Mouse (Mus musculus): Measurements from ENCODE around the gene Gm49369. TPM values are rescaled to one million over a fixed set of nuclear protein-coding genes. Genes with fewer than 3 reads are reported as not detected.

Gm49369 gene
- polyA plus RNA-seq, 1 experiment from 2014 or later = not detected

DNA sequence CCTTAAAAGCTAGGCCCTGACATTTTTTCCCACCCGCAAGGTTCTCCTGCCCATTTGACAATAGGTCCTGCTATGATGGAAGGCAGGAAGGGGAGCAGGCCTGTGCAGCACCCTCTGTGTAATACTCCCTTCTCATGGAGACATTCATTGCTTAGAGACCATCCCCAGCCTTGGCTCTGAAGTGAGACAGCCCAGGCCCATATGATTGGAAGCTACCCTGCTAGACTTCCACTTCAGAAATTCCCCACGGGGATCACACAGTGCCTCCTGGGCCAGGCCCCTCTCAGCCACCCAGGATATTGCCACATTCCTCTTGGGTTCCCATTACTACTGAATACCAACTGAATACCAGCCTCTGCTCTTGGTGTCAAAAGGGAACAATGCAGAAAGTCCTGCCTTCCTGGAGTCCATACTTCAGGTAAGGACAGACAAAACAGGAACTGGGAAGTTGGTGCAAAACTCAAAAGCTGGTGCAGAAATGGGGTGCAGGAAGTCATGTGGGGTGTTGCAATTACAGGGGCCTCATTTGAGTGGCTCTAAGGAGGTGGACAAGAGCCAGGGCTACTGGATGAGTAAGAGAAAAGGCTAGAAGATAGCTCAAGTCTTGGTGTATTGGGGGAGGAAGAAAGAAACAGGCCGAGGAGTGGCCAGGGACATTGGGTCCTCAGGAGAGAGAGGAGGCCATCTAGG lies 7.6 kb upstream of the Gm49369 start:
- Histone ChIP-seq H3K27ac (ENCODE audit: low read length) (no peak overlapping the region), H3K9me3 (replicated peaks; ENCODE audit: control insufficient read depth, low read length) (no peaks in the 10 kb centered on the region)
- 78% methylated on average over 3 of the region's 3 CpGs for WGBS

GRCm38 (mm10) chr7:142388740-142389139 lies 6.3 kb upstream of the Gm49369 start:
- Histone ChIP-seq H3K36me3 (ENCODE audit: control insufficient read depth, insufficient read depth) (peaks cover 14% of the 10 kb centered on the region), H3K4me3 (ENCODE audit: low read length) (no peak overlapping the region), H3K4me1 (ENCODE audit: control insufficient read depth, insufficient read depth, low read length) (peaks cover 13% of the 10 kb centered on the region), H3K9me3 (replicated peaks; ENCODE audit: control insufficient read depth, low read length) (no peaks in the 10 kb centered on the region), H3K4me2 (ENCODE audit: low read depth, low read length) (no peak overlapping the region), H3K27me3 (ENCODE audit: control insufficient read depth, insufficient read depth, low read length) (no peaks in the 10 kb centered on the region), H3K9ac (ENCODE audit: low read length) (no peak overlapping the region), H3K27ac (ENCODE audit: low read length) (no peak overlapping the region)
- 92% methylated on average over 2 of the region's 2 CpGs for WGBS
- no peak for ATAC-seq (replicated peaks; ENCODE audit: extremely low read depth, insufficient read depth, low FRiP score)

More for the DNA sequence above, 7.6 kb upstream of the Gm49369 start:
- Histone ChIP-seq H3K27me3 (ENCODE audit: control insufficient read depth, insufficient read depth, low read length) (no peaks in the 10 kb centered on the region), H3K9ac (ENCODE audit: low read length) (no peak overlapping the region), H3K36me3 (ENCODE audit: control insufficient read depth, insufficient read depth) (peaks cover under 1% of the 10 kb centered on the region; the same call in 1 of the 2 replicates), H3K4me2 (ENCODE audit: low read depth, low read length) (no peak overlapping the region), H3K4me1 (ENCODE audit: control insufficient read depth, insufficient read depth, low read length) (peaks cover 13% of the 10 kb centered on the region), H3K4me3 (ENCODE audit: low read length) (no peak overlapping the region)
- no peak for ATAC-seq (replicated peaks; ENCODE audit: extremely low read depth, insufficient read depth, low FRiP score)

- WGBS = 94% methylated on average over 1 of the region's 1 CpGs
- ATAC-seq (replicated peaks; ENCODE audit: extremely low read depth, insufficient read depth, low FRiP score) = no peak
- Histone ChIP-seq H3K27ac (ENCODE audit: low read length) (peak overlapping the region; percentile 85), H3K4me1 (ENCODE audit: control insufficient read depth, insufficient read depth, low read length) (peaks cover 13% of the 10 kb centered on the region), H3K27me3 (ENCODE audit: control insufficient read depth, insufficient read depth, low read length) (no peaks in the 10 kb centered on the region), H3K9me3 (replicated peaks; ENCODE audit: control insufficient read depth, low read length) (no peaks in the 10 kb centered on the region), H3K4me3 (ENCODE audit: low read length) (peak overlapping the region; percentile 76), H3K9ac (ENCODE audit: low read length) (no peak overlapping the region; the same call in 1 of the 2 replicates), H3K4me2 (ENCODE audit: low read depth, low read length) (peak overlapping the region; percentile 87), H3K36me3 (ENCODE audit: control insufficient read depth, insufficient read depth) (peaks cover 20% of the 10 kb centered on the region)
These were observed 5.7 kb upstream of the Gm49369 start for GRCm38 (mm10) chr7:142388198-142388597.

DNA sequence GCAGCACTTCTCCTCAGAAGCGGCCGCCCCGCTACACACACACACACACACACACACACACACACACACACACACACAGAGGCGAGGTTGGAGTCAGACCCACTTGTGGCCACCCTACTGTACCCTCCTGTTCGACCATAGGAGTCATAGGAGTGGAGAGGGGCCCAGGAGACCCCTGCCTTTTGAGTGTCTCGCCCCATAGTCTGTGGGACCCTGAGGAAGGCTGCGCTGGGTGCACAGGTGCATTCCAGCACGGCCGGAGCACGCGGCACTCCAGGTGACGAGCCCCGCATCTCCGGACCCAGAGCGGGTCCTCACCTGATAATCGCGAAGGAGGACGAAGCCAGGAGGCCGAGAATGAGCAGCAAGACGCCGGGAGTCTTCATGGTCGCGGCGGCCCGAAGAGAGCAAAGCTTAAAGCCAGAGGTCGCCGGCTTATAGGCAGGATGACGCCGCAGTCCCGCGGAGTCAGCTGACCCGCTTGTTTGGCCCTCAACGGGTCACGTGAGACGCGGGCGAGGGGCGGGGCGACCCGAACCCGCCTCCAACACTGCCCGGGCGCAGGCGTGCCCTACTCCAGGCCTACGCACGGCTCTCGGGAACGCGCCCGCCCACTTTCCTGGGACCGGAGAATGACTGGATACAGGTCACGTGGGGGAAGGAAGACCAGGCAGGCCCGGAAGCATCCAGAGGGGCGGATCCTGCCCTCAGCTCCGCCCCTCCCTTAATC lies 5.1 kb upstream of the Gm49369 start, which contains the start of gene Ctsd:
Ctsd (minus strand) TSS at position 620 of the 730 bp plus-strand sequence.
- Histone ChIP-seq H3K4me2 (ENCODE audit: low read depth, low read length) (peak within 1 kb of the TSS; percentile 87), H3K36me3 (ENCODE audit: control insufficient read depth, insufficient read depth) (peaks cover 26% of the 10 kb centered on the region), H3K9me3 (replicated peaks; ENCODE audit: control insufficient read depth, low read length) (no peaks in the 10 kb centered on the region), H3K27me3 (ENCODE audit: control insufficient read depth, insufficient read depth, low read length) (no peaks in the 10 kb centered on the region), H3K9ac (ENCODE audit: low read length) (peak within 1 kb of the TSS; percentile 86), H3K4me3 (ENCODE audit: low read length) (peak within 1 kb of the TSS; percentile 76), H3K4me1 (ENCODE audit: control insufficient read depth, insufficient read depth, low read length) (peaks cover 13% of the 10 kb centered on the region), H3K27ac (ENCODE audit: low read length) (peak within 1 kb of the TSS; percentile 85)
- WGBS = under 1% methylated on average over 55 of the region's 55 CpGs
- ATAC-seq (replicated peaks; ENCODE audit: extremely low read depth, insufficient read depth, low FRiP score) = peak; percentile 93

DNA sequence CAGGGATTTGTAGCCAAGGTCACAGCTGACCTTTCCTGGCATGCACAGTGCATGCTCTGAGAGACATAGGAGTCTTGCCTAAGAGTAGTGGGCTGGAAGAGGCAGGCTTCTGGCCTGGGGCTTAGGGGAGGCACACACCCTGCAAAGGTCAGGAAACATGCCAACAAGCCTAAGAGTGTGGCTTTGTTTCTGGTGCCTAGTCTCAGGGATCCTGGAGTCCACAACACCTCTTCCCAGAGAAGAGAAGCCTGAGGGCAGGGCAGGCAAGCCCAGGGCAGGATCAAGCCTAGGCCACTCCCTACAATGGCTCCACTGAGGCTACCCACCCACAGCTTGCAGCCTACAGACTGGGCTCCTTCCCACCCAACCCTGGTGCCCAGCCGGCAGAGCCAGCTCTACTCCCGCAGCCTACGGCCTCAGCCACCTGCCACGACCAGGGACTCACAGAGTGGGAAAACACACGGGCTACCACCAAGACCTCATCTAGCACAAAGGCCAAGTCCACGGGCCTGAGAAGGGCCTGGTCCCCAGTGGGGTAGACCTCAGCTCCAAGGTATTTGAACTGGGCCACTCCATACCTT lies 4.2 kb upstream of the Gm49369 start:
- WGBS = 32% methylated on average over 6 of the region's 6 CpGs

GRCm38 (mm10) chr7:142385742-142386403 lies 3.4 kb upstream of the Gm49369 start:
- Histone ChIP-seq H3K36me3 (ENCODE audit: control insufficient read depth, insufficient read depth) (peaks cover 43% of the 10 kb centered on the region), H3K9ac (ENCODE audit: low read length) (peak overlapping the region; percentile 86), H3K4me1 (ENCODE audit: control insufficient read depth, insufficient read depth, low read length) (peaks cover 13% of the 10 kb centered on the region), H3K4me3 (ENCODE audit: low read length) (peak overlapping the region; percentile 76), H3K9me3 (replicated peaks; ENCODE audit: control insufficient read depth, low read length) (no peaks in the 10 kb centered on the region), H3K27me3 (ENCODE audit: control insufficient read depth, insufficient read depth, low read length) (no peaks in the 10 kb centered on the region), H3K4me2 (ENCODE audit: low read depth, low read length) (peak overlapping the region; percentile 87), H3K27ac (ENCODE audit: low read length) (peak overlapping the region; percentile 85)
- ATAC-seq (replicated peaks; ENCODE audit: extremely low read depth, insufficient read depth, low FRiP score) = no peak
- WGBS = 80% methylated on average over 3 of the region's 3 CpGs

More for the DNA sequence above, 4.2 kb upstream of the Gm49369 start:
- Histone ChIP-seq H3K27ac (ENCODE audit: low read length) (peak overlapping the region; percentile 85), H3K27me3 (ENCODE audit: control insufficient read depth, insufficient read depth, low read length) (no peaks in the 10 kb centered on the region), H3K36me3 (ENCODE audit: control insufficient read depth, insufficient read depth) (peaks cover 35% of the 10 kb centered on the region), H3K4me2 (ENCODE audit: low read depth, low read length) (peak overlapping the region; percentile 87), H3K9me3 (replicated peaks; ENCODE audit: control insufficient read depth, low read length) (no peaks in the 10 kb centered on the region), H3K4me3 (ENCODE audit: low read length) (peak overlapping the region; percentile 76), H3K4me1 (ENCODE audit: control insufficient read depth, insufficient read depth, low read length) (peaks cover 13% of the 10 kb centered on the region), H3K9ac (ENCODE audit: low read length) (peak overlapping the region; percentile 86)
- no peak for ATAC-seq (replicated peaks; ENCODE audit: extremely low read depth, insufficient read depth, low FRiP score)

DNA sequence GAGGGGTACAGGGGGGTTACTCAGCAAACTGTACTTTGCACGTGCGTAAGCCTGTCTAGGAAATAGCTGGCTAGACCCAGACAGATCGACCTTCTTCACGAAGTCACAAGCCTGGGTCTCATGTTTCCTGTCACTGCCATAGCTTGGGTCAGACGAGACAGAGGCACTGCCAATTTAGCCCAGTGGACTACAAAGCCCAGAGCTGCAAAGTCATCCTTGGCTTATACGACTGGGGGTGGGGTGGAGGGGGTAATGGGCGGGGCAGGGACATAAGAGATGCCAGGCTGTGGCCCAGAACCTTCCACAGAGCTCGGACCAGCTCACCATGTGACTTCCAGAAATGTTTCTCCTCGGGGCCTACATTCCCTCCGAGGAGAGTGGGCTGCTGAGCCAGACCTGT lies 1.8 kb upstream of the Gm49369 start:
- H3K4me2 ChIP-seq (ENCODE audit: low read depth, low read length) = no peak overlapping the region
- H3K4me1 ChIP-seq (ENCODE audit: control insufficient read depth, insufficient read depth, low read length) = peaks cover 13% of the 10 kb centered on the region
- H3K36me3 ChIP-seq (ENCODE audit: control insufficient read depth, insufficient read depth) = peaks cover 58% of the 10 kb centered on the region
- H3K27ac ChIP-seq (ENCODE audit: low read length) = no peak overlapping the region
- no peak for ATAC-seq (replicated peaks; ENCODE audit: extremely low read depth, insufficient read depth, low FRiP score)
- no peaks in the 10 kb centered on the region for H3K27me3 ChIP-seq (ENCODE audit: control insufficient read depth, insufficient read depth, low read length)
- H3K4me3 ChIP-seq (ENCODE audit: low read length) = no peak overlapping the region
- no peaks in the 10 kb centered on the region for H3K9me3 ChIP-seq (replicated peaks; ENCODE audit: control insufficient read depth, low read length)
- 72% methylated on average over 10 of the region's 10 CpGs for WGBS
- no peak overlapping the region for H3K9ac ChIP-seq (ENCODE audit: low read length)

DNA sequence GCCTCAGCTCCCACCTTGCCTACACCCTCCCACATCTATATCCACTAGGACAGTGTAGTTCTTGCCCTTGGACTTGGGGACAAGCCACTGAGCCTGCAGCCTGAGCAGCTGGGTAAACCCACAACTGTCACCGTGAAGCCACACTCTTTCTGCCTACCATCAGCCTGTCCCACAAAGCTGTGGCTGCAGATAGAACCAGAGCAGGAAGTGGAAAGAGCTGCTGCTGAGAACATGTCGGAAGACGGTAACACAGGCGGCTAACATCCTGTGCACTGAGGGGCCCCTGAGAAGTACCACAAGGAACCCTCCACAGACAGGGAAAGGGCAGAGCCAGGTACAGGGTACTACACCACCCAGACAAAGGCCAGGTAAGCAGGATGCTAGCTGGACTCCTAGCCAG lies 1.3 kb downstream of the Gm49369 start:
- H3K36me3 ChIP-seq (ENCODE audit: control insufficient read depth, insufficient read depth) = peaks cover 79% of the 10 kb centered on the region
- peak overlapping the region; percentile 56; the same call in 1 of the 2 replicates for H3K27ac ChIP-seq (ENCODE audit: low read length)
- no peak overlapping the region for H3K4me2 ChIP-seq (ENCODE audit: low read depth, low read length)
- no peak overlapping the region for H3K9ac ChIP-seq (ENCODE audit: low read length)
- ATAC-seq (replicated peaks; ENCODE audit: extremely low read depth, insufficient read depth, low FRiP score) = no peak; the same call in 1 of the 2 replicates
- H3K27me3 ChIP-seq (ENCODE audit: control insufficient read depth, insufficient read depth, low read length) = no peaks in the 10 kb centered on the region
- H3K4me3 ChIP-seq (ENCODE audit: low read length) = no peak overlapping the region
- WGBS = 71% methylated on average over 4 of the region's 4 CpGs
- H3K9me3 ChIP-seq (replicated peaks; ENCODE audit: control insufficient read depth, low read length) = no peaks in the 10 kb centered on the region
- H3K4me1 ChIP-seq (ENCODE audit: control insufficient read depth, insufficient read depth, low read length) = peaks cover 7% of the 10 kb centered on the region
